Mouse (Mus musculus) Patski (cell line): ENCODE results near the gene Ntrk3. TPM values are rescaled to one million over a fixed set of nuclear protein-coding genes. Genes with fewer than 3 reads are reported as not detected.

Source experiments
- ATAC-seq: fragments of 100-300 bp; one replicate; pipeline ENCODE4 v1.8.0; 2021
- CTCF ChIA-PET: fragments of 350-600 bp; sonication (Branson Sonifier 250); formaldehyde crosslinking; loops from one replicate; lab custom pipeline; 2022; ENCODE audit warnings: inconsistent platforms; lab: Charles Lee
- POLR2A ChIA-PET: fragments of 350-600 bp; sonication (Branson Sonifier 250); formaldehyde crosslinking; loops from one replicate; lab custom pipeline; 2022; ENCODE audit warnings: antibody characterized with exemption, inconsistent platforms; lab: Charles Lee
- DNase-seq: peaks from one replicate; pipeline ENCODE4 v3.0.0-alpha.2; 2011; ENCODE audit warnings: low read depth, low spot score
- H3K27me3 ChIP-seq: fragments of 371-371 bp; one replicate; pipeline ENCODE4 v1.5.1; 2021
- CTCF ChIP-seq: fragments of 100-300 bp; IDR thresholded peaks from one replicate; pipeline ENCODE4 v1.5.1; 2021
- in situ Hi-C: fragments of 300-500 bp; cut with MboI; formaldehyde crosslinking; loops from 3 replicates; pipeline ENCODE4 v1.11.1; 2018; ENCODE audit warnings: low pct_unique_long_range_greater_than_20kb, mixed read lengths
- polyA plus RNA-seq: library from polyadenylated mRNA; unstranded; gene quantifications from one replicate; pipeline ENCODE4 v1.2.3, GENCODE M21; 2021

The Ntrk3 gene
- polyA plus RNA-seq, 1 experiment from 2014 or later = 13.7 TPM

DNA sequence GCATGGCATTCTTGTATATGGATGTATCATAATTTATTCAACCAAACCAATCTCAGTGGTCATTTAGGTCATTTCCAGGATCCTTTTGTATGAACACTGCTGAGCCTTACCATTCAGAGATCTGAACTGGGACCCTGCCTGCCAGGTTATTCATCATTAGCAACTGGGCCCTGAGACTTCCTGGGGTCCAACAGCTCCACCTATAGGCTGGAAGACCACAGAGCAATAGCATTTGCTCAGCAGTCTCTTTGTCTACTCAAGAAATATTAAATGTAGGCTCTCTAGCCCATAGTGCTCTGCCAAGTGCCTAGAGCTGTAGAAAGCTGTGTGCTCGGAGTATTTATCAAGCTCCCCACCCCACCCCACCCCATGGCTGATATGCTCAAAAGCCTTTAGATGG is 85.5 kb downstream of the Ntrk3 start:
- ATAC-seq (no peak), DNase-seq (no peak)
- peak; percentile 66 for TF ChIP-seq CTCF
- POLR2A ChIA-PET = no interaction called here
- in situ Hi-C loops = loop anchor here (10.0 kb wide), 1 partner anchor 113 kb away; no protein-coding TSS in a partner anchor
- CTCF ChIA-PET = interaction anchor here (0.6 to 1.4 kb wide), 2 partner anchors 11 to 114 kb away, joined by 3 to 6 read pairs; no protein-coding TSS in a partner anchor
- H3K27me3 ChIP-seq = no peaks in the 10 kb centered on the region

DNA sequence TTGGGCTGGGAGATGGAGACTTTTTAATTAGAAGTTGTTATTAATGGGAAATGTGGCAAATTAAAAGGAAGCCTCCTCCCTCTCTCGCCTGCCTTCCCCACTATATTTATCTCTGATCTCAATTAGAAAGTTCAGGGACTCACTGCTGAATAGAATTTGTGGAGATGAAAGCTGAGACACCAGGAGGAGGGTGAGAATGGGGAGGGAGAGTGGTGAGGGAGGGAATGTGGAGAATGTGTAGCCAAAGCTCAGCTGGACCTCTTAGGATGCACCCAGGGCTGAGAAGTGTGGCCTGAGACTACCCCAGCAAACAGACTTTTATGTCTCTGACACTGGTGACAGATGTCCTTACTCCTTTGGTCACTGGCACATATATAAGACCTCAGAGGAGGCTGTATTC is 86.3 kb downstream of the Ntrk3 start:
- CTCF ChIA-PET = interaction anchor here (1.2 kb wide), 1 partner anchor 80 kb away, joined by 3 read pairs; no protein-coding TSS in a partner anchor
- ATAC-seq = no peak
- no peaks in the 10 kb centered on the region for H3K27me3 ChIP-seq
- POLR2A ChIA-PET = interaction anchor here (0.5 kb wide), 1 partner anchor 30 kb away, joined by 3 read pairs; no protein-coding TSS in a partner anchor
- no peak for TF ChIP-seq CTCF
- in situ Hi-C loops = loop anchor here (10.0 kb wide), 1 partner anchor 113 kb away; no protein-coding TSS in a partner anchor
- DNase-seq = no peak

DNA sequence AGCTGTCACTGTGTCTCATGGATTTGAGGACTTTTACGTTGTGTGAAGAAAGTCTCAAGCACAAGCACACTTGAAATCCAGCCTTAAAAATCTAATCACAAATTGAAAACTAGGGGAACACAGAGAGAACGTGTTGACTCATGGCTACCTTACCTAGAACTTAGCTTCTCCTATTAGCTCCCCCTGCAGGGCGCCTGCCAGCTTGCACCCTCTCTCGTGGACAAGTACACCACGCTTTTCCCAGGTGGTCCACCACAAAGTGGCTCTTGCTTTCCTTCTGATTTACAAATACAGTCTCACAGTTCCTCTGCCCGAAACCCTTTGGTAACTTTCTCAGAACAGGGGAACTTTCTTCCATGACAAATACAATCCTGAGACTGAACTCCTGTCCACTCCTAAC is 94.1 kb downstream of the Ntrk3 start:
- ChIA-PET POLR2A (no interaction called here), CTCF (interaction anchor here (1.2 to 1.3 kb wide), 2 partner anchors 10 to 11 kb away, joined by 3 to 4 read pairs; no protein-coding TSS in a partner anchor)
- no peak for DNase-seq
- no peaks in the 10 kb centered on the region for H3K27me3 ChIP-seq
- TF ChIP-seq CTCF = peak; percentile 54
- no peak for ATAC-seq
- in situ Hi-C loops = no loop called here

DNA sequence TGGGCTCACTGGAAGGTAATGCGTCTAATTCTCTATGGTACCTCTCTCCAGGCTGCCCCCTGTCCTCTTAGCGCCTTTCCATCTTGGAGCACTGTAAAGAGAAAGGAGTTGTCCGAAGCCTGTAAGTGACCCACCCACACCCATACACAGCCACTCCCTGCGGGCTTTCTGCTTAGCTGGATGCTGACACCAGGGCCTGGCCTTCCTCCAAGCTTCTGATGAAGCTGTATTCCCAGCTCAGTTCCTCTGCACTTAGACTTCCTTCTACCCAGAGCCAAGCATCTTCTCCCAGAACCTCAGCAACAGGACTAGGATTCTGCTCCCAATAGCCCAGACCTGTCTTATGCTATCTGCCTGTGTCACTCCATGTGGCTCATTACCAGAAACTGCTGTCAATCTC is 114.1 kb downstream of the Ntrk3 start:
- ATAC-seq (no peak), DNase-seq (no peak)

DNA sequence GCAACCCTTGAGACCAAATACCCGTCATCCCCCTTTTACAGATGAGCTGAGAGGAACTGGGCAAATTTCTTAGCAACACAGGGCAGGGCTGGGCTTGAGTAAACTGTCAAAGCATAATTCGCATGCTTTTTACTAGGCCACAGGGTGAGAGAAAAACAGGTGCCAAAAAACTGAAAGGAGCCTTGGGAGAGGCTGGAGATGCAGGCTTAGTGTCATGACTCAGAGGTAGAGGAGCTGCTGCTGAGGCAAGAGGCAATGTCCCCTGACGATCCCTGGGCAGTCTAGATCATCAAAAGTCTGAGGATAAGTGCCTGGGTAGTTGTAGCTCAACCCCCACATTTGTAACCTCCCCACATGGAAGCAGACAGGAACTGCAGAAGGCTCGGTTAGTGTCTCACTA is 116.7 kb downstream of the Ntrk3 start:
- no peaks in the 10 kb centered on the region for H3K27me3 ChIP-seq
- DNase-seq (peak; percentile 15), ATAC-seq (peak; percentile 86)
- ChIA-PET POLR2A (no interaction called here), CTCF (no interaction called here)
- in situ Hi-C loops = no loop called here
- TF ChIP-seq CTCF = no peak

More for the DNA sequence above, 114.1 kb downstream of the Ntrk3 start:
- in situ Hi-C loops = no loop called here
- POLR2A ChIA-PET = no interaction called here
- no peaks in the 10 kb centered on the region for H3K27me3 ChIP-seq
- no peak for TF ChIP-seq CTCF
- CTCF ChIA-PET = interaction anchor here (1.0 to 1.3 kb wide), 3 partner anchors 9 to 31 kb away, joined by 3 to 4 read pairs (median 3); no protein-coding TSS in a partner anchor

DNA sequence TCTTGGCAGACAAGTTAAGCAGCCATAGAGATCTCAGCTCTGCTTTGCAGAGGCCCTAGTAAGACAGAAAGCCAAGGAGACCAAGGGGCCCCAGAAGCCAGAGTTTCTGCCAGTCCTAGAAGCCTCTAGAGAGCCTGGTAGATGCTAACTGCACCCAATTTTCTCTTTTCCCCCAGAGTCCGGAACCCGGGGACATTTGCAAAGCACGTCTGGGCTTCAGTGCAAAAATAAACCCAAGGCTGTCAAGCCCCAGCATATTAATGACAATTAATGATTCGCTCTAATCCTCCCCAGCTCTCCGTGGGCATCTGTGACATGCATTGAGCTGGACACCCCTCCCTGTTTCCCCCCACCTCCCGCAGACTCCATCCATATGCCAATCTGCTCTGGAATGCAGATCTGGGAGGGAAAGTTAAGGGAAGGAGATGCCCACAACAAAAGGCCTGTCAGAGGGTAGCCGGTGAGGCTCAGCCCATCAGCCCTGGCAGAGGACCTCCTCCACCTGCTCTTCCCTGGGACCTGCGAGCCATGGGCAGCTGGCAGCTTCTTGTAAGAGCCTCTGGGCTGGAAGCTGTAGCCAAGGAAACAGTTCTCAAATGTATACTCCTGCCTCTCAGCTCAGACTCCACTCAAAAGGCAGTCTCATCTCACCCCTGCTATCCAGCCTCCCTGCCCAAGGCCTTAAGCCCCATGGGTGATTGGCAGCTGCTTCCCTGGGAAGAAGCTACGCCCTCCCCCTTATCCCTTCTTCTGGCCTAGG is 117.8 kb downstream of the Ntrk3 start:
- DNase-seq = no peak
- no peaks in the 10 kb centered on the region for H3K27me3 ChIP-seq
- no peak for ATAC-seq
- TF ChIP-seq CTCF = no peak
- ChIA-PET POLR2A (no interaction called here), CTCF (interaction anchor here (1.1 kb wide), 1 partner anchor 30 kb away, joined by 3 read pairs; no protein-coding TSS in a partner anchor)
- in situ Hi-C loops = no loop called here

DNA sequence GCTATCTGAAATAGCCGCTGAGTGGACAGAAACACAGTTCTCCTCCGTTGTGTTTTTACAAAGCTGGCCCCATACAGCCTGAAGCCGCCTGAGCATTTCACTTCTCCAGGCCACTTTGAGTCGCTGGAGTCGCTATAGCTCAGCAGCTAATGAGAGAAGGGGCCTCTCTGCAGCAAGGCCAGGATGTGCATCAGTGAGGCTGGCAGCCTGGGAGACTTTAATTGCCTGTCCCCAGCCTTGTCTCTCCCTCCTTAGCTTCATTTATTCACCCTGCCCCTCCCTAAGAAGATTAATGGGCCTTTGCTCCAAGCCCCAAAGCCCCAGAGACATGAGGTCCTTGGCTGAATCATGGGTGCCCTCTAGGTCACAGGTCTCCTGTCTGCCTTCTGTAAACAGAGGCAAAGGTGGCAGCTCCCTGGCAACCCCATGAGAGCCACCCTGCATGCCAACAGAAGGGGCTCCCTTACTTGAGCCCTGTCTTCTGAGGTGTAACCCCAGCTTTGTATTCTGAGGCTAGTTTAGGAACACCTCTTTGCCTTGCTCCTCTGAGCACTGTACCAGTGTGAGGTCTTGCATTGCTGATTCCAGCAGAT is 132.2 kb downstream of the Ntrk3 start:
- no peak for DNase-seq
- ChIA-PET CTCF (interaction anchor here (1.0 to 1.7 kb wide), 3 partner anchors 10 to 163 kb away, joined by 3 to 5 read pairs (median 3); no protein-coding TSS in a partner anchor), POLR2A (no interaction called here)
- TF ChIP-seq CTCF = no peak
- ATAC-seq = no peak
- H3K27me3 ChIP-seq = no peaks in the 10 kb centered on the region
- in situ Hi-C loops = no loop called here

DNA sequence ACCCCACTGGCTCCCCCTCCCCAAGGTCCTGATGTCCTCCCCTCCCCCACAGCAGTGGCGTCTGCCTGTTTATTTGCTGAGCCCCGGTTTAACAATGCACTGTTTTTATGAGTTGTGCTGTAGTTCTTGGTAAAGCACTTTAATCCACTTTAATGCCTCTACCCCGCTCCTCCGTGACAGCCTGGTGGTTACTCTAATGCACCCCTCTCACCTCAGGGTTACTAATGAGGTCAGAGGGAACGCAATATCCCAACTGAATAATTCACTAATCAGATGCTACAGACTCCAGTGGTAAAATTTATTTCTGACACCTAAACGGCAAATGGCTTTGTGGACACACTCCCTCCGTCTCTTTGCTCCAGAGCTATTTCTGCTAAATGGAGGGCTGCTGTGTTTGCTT is 133.9 kb downstream of the Ntrk3 start:
- POLR2A ChIA-PET = no interaction called here
- no peak for TF ChIP-seq CTCF
- no peaks in the 10 kb centered on the region for H3K27me3 ChIP-seq
- CTCF ChIA-PET = interaction anchor here (0.9 to 1.2 kb wide), 2 partner anchors 25 to 27 kb away, joined by 3 read pairs; no protein-coding TSS in a partner anchor
- ATAC-seq (no peak), DNase-seq (no peak)
- in situ Hi-C loops = no loop called here

DNA sequence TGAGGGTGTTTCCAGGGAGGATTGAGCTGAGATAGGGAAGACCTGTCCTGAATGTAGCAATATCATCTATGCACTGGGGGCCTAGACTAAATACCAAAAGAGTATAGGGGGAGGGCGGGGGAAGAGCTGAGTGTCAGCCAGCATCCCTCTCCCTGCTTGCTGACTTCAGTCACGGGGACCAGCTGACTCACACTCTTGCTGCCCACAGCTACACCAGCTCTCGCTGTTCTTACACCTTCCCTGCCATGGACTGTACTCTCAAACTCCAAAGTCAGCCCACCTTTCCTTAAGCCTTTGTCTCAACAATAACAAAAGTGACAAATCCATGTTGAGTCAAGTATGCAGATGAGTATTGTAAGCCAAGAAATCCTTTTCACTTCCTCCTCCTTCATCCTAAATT is 136.0 kb downstream of the Ntrk3 start:
- CTCF ChIA-PET = no interaction called here
- DNase-seq = no peak
- POLR2A ChIA-PET = no interaction called here
- no peak for ATAC-seq
- no peak for TF ChIP-seq CTCF
- in situ Hi-C loops = no loop called here
- H3K27me3 ChIP-seq = no peaks in the 10 kb centered on the region

DNA sequence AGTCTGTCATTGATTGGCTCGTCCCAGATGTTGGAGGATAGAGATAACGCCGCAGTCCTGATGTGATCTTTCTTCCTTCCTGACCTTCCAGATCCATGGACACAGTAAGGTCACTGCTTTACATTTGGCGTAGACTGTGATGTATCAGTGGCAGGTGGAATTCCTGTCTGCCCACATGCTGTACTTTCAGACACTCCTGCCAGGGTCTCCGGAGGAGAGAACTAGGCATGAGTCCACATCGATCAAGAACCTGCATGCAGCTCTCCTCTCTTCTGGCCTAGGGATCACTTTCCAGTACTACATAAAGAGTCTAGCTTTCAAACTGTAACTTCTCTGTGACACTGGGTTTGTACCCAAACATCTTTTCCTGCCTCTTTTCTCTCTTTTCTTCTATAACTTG is 136.9 kb downstream of the Ntrk3 start:
- no peak for DNase-seq
- in situ Hi-C loops = no loop called here
- H3K27me3 ChIP-seq = no peaks in the 10 kb centered on the region
- CTCF ChIA-PET = no interaction called here
- TF ChIP-seq CTCF = no peak
- ATAC-seq = no peak
- POLR2A ChIA-PET = no interaction called here
